Mouse (Mus musculus): ENCODE data around the gene Txlnb. TPM values are rescaled to one million over a fixed set of nuclear protein-coding genes. Genes with fewer than 3 reads are reported as not detected.
"Not testable (repeated sequence)": the region's sequence is repeated elsewhere in the genome, so short reads cannot be mapped to it uniquely, and the experiment has no call there.

Gene Txlnb
- total and polyA plus RNA-seq, 2 experiments from 2014 or later = 0.57 to 1.4 TPM

DNA sequence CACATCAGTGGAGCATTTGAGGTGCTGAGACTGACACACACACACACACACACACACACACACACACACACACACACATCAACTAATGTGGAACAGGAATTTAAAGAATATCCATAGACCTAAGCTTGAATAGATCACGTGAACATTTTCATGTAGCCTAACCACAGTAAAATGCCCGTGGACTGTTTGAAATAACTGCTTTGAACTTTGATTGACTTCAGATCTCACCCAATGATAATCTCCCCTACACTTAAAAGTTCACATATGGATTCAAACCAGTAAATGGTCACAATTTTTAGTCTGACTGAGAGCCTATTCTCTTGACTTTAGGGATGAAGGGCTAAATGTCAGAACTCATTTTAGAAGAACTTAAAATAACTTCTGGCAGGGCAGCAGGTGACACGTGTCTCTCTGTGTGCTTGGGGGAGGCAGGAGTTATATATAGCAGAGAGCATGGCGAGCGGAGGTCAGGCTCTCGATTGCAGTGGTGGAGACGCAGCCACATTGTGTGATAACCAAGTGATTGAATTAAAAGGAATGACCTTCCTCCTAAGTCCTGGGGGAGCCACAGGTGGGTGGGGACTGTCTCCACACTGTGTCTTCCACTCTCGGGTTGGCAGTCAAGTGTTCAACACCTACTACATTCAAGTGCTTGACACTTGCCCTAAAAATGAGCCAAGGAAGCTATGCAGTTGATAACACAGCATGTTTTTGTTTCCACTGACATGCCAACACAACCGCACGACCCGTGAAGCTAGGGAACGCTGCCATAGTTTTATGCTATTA, 1.0 kb downstream of the Txlnb start:
- Histone ChIP-seq H3K9me3 (ENCODE audit: low read length) (no peaks in the 10 kb centered on the region), H3K27ac (ENCODE audit: low read depth, low read length) (no peak overlapping the region), H3K36me3 (ENCODE audit: insufficient read depth, low read length) (no peaks in the 10 kb centered on the region), H3K4me2 (ENCODE audit: low read depth, low read length, poor library complexity, severe bottlenecking) (peak overlapping the region; percentile 40; the same call in 1 of the 2 replicates), H3K4me1 (ENCODE audit: insufficient read depth, low read length) (no peaks in the 10 kb centered on the region), H3K4me3 (ENCODE audit: low read depth, low read length) (no peak overlapping the region), H3K9ac (replicated peaks; ENCODE audit: low read length, poor library complexity, severe bottlenecking) (no peak overlapping the region), H3K27me3 (ENCODE audit: insufficient read depth, low read length) (no peaks in the 10 kb centered on the region)
- DNase-seq (ENCODE audit: low spot score) (no peak), ATAC-seq (ENCODE audit: low FRiP score) (no peak)
- TF ChIP-seq CTCF (IDR thresholded peaks at IDR 0.05) = no peak
- WGBS = 46% methylated on average over 12 of the region's 12 CpGs

DNA sequence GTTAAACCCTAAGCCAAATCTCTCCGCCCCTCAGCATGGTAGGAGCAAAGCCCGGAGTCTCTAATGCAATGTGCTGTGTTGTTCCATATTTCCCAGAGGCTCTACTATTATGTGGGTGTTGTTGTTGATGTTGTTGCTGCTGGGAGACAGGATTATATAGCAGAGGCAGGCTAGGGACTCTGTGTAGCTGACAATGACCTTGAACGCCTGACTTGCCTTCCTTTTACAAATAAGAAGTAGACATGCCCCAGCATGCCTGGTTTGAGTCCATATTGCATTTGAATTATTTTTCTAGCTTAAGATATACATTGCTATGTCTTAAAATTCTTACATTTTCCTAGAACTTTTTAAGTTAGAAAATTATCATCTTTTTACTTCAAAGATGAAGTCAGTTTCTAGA, 1.7 kb downstream of the Txlnb start:
- Histone ChIP-seq H3K27me3 (ENCODE audit: insufficient read depth, low read length) (no peaks in the 10 kb centered on the region), H3K36me3 (ENCODE audit: insufficient read depth, low read length) (no peaks in the 10 kb centered on the region), H3K4me2 (ENCODE audit: low read depth, low read length, poor library complexity, severe bottlenecking) (no peak overlapping the region), H3K4me3 (ENCODE audit: low read depth, low read length) (no peak overlapping the region), H3K9me3 (ENCODE audit: low read length) (no peaks in the 10 kb centered on the region), H3K9ac (replicated peaks; ENCODE audit: low read length, poor library complexity, severe bottlenecking) (no peak overlapping the region), H3K27ac (ENCODE audit: low read depth, low read length) (no peak overlapping the region), H3K4me1 (ENCODE audit: insufficient read depth, low read length) (no peaks in the 10 kb centered on the region)
- TF ChIP-seq CTCF (IDR thresholded peaks at IDR 0.05) = no peak
- ATAC-seq (ENCODE audit: low FRiP score) (no peak), DNase-seq (ENCODE audit: low spot score) (no peak)
- WGBS = 77% methylated on average over 3 of the region's 3 CpGs

DNA sequence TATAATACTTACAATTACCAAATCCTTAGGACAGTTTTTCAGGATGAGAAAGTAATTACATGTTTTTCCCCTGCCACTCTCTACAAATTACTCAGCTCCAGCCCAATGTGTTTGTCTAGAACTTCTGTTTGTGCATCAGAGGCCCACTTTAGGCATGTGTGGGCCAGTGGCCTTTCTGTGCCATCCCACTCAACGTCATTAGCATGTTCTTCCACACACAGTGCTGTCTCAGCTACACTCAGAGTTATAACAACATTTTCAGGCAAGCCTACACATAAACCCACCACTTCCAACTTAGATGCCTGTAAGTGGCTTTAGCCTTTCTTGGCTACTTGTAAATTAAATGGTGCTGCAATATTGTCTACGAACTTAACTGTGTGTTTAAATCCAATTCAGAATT, 5.8 kb downstream of the Txlnb start:
- WGBS = 81% methylated on average over 2 of the region's 2 CpGs
- DNase-seq (ENCODE audit: low spot score) (no peak), ATAC-seq (ENCODE audit: low FRiP score) (no peak)
- Histone ChIP-seq H3K4me3 (ENCODE audit: low read depth, low read length) (no peak overlapping the region), H3K27ac (ENCODE audit: low read depth, low read length) (no peak overlapping the region), H3K9ac (replicated peaks; ENCODE audit: low read length, poor library complexity, severe bottlenecking) (no peak overlapping the region), H3K4me2 (ENCODE audit: low read depth, low read length, poor library complexity, severe bottlenecking) (no peak overlapping the region), H3K27me3 (ENCODE audit: insufficient read depth, low read length) (no peaks in the 10 kb centered on the region), H3K4me1 (ENCODE audit: insufficient read depth, low read length) (no peaks in the 10 kb centered on the region), H3K36me3 (ENCODE audit: insufficient read depth, low read length) (no peaks in the 10 kb centered on the region), H3K9me3 (ENCODE audit: low read length) (no peaks in the 10 kb centered on the region)
- TF ChIP-seq CTCF (IDR thresholded peaks at IDR 0.05) = no peak

DNA sequence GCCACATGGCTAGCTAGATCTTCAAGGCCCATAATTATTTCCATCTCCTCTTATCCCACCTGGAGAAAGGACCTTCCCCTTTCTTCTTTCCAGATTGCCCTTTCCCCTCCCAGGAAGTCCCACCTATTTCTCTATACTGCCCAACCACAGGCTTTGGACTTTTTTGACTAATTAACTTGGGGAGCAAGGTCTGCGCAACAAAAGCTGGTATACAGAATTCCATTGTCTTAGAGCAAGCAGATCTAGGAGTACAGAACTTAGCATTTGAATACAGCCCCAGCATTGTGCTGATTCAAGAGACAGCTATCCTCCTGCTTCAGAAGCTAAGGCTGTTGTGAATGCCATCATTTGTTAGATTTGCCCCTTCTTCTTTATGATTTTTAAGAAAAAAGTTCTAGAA, 12.5 kb downstream of the Txlnb start:
- no peak for TF ChIP-seq CTCF (IDR thresholded peaks at IDR 0.05)
- Histone ChIP-seq H3K4me1 (ENCODE audit: insufficient read depth, low read length) (no peaks in the 10 kb centered on the region), H3K4me3 (ENCODE audit: low read depth, low read length) (no peak overlapping the region), H3K27me3 (ENCODE audit: insufficient read depth, low read length) (no peaks in the 10 kb centered on the region), H3K9ac (replicated peaks; ENCODE audit: low read length, poor library complexity, severe bottlenecking) (no peak overlapping the region), H3K9me3 (ENCODE audit: low read length) (no peaks in the 10 kb centered on the region), H3K36me3 (ENCODE audit: insufficient read depth, low read length) (no peaks in the 10 kb centered on the region), H3K27ac (ENCODE audit: low read depth, low read length) (no peak overlapping the region), H3K4me2 (ENCODE audit: low read depth, low read length, poor library complexity, severe bottlenecking) (no peak overlapping the region)
- 83% methylated on average over 1 of the region's 1 CpGs for WGBS
- ATAC-seq (ENCODE audit: low FRiP score) = no peak
- no peak for DNase-seq (ENCODE audit: low spot score)

DNA sequence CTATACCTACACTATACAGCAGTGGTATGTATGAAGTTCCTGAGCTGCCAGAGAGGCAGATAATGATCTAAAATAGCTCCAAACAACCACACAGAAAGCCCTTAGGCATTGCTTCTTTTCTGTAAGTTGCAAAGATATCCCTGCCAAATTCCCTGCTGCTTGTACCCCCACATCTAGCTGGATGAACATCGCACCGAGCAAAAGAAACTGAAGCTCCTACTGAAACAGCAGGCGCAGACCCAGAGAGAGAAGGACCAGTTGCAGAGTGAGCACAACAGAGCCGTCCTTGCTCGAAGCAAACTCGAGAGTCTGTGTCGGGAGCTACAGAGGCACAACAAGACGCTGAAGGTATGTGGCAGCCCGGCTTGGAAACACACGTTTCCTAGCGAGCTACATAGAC, 19.0 kb downstream of the Txlnb start:
- H3K4me2 ChIP-seq (ENCODE audit: low read depth, low read length, poor library complexity, severe bottlenecking) = no peak overlapping the region
- ATAC-seq (ENCODE audit: low FRiP score) (no peak), DNase-seq (ENCODE audit: low spot score) (no peak)
- no peaks in the 10 kb centered on the region for H3K4me1 ChIP-seq (ENCODE audit: insufficient read depth, low read length)
- no peak for TF ChIP-seq CTCF (IDR thresholded peaks at IDR 0.05)
- no peak overlapping the region for H3K9ac ChIP-seq (replicated peaks; ENCODE audit: low read length, poor library complexity, severe bottlenecking)
- no peak overlapping the region for H3K27ac ChIP-seq (ENCODE audit: low read depth, low read length)
- no peaks in the 10 kb centered on the region for H3K27me3 ChIP-seq (ENCODE audit: insufficient read depth, low read length)
- no peaks in the 10 kb centered on the region for H3K36me3 ChIP-seq (ENCODE audit: insufficient read depth, low read length)
- H3K9me3 ChIP-seq (ENCODE audit: low read length) = peaks cover 2% of the 10 kb centered on the region; the same call in 1 of the 2 replicates
- no peak overlapping the region for H3K4me3 ChIP-seq (ENCODE audit: low read depth, low read length)
- WGBS = 85% methylated on average over 11 of the region's 11 CpGs

DNA sequence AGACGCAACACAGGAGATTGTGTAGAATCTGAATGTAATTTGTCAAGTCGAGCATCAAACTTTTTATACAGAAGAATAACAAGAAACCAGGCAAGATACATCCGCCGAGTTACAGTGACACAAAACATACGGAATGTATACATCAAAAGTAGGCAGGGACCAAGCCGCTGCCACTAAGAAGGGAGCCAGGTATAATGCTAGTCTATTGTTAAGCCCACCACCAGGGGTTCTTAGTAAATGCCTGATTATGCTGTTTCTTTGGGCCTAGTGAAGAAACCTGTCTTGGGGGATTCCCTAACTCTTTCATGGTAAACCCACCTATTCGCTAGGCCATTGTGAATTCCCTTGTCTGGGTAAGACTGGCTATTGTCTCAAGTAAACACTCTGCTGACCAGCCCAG, 24.4 kb downstream of the Txlnb start:
- not testable (repeated sequence) for DNase-seq (ENCODE audit: low spot score); ATAC-seq (ENCODE audit: low FRiP score); H3K36me3 ChIP-seq (ENCODE audit: insufficient read depth, low read length); H3K4me3 ChIP-seq (ENCODE audit: low read depth, low read length); H3K4me1 ChIP-seq (ENCODE audit: insufficient read depth, low read length); H3K27me3 ChIP-seq (ENCODE audit: insufficient read depth, low read length); H3K9me3 ChIP-seq (ENCODE audit: low read length); H3K27ac ChIP-seq (ENCODE audit: low read depth, low read length); H3K4me2 ChIP-seq (ENCODE audit: low read depth, low read length, poor library complexity, severe bottlenecking); H3K9ac ChIP-seq (replicated peaks; ENCODE audit: low read length, poor library complexity, severe bottlenecking)
- whole genome bisulfite sequencing = 92% methylated on average over 7 of the region's 7 CpGs
